Mouse (Mus musculus): ENCODE results near the gene Ddx39. TPM values are rescaled to one million over a fixed set of nuclear protein-coding genes. Genes with fewer than 3 reads are reported as not detected.
A peak's percentile ranks its signal among the peaks of the same experiment; 100 is the strongest.

The Ddx39 gene
- polyA plus RNA-seq (2015; fragmentation: Nextera tagmentation; extraction: Ambion mirVana), result 154 and 155 TPM in 2 replicates

DNA sequence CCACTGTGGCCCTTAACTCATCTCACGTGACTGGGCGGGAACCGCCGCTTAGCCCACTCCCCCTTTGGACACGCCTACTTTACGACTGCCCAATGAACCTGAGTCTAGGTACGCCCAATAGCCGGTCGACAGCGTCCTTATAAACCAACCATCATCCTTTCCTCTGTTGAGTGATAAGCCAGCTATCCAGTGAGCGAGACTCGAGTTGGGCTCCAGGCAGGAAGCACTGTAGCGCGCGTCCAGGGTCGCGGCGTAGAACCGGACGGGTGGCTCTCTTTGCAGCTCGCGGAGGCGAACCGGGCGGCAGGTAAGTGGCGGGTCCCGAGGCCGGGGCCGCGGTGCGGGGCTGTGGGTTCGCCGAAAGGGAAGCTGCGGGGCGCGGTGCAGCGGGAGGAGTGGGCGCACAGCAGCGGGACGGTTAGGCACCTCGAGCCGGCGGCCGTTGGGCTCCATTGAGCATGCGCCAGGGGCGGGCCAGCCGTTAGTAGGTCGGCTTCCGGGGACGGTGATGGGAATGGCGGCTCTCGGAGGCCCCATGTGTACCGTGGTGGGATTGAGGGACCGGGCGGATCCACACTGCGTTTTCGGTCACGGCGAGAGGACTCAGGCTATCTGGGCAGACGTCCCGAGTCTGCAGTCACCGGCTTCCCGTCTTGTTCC, at the start of gene Ddx39:
Gene Ddx39, plus strand, starts transcription at position 147 of the 660 bp plus-strand sequence.
- Histone ChIP-seq H3K4me2 (replicated peaks) (peak within 1 kb of the TSS; percentile 75), H3K9ac (replicated peaks) (peak within 1 kb of the TSS; percentile 90), H3K4me1 (replicated peaks) (peaks cover 19% of the 10 kb centered on the region), H3K9me3 (no peaks in the 10 kb centered on the region), H3K27me3 (0 out of 2 replicates have a peak, but pooled peaks cover 2% of the 10 kb centered on the region), H3K4me3 (replicated peaks) (peak within 1 kb of the TSS; percentile 98), H3K36me3 (peaks cover 11% of the 10 kb centered on the region), H3K27ac (peak within 1 kb of the TSS; percentile 93)
- peak; percentile 100 for ATAC-seq
- under 1% methylated on average over 63 of the region's 63 CpGs for WGBS

DNA sequence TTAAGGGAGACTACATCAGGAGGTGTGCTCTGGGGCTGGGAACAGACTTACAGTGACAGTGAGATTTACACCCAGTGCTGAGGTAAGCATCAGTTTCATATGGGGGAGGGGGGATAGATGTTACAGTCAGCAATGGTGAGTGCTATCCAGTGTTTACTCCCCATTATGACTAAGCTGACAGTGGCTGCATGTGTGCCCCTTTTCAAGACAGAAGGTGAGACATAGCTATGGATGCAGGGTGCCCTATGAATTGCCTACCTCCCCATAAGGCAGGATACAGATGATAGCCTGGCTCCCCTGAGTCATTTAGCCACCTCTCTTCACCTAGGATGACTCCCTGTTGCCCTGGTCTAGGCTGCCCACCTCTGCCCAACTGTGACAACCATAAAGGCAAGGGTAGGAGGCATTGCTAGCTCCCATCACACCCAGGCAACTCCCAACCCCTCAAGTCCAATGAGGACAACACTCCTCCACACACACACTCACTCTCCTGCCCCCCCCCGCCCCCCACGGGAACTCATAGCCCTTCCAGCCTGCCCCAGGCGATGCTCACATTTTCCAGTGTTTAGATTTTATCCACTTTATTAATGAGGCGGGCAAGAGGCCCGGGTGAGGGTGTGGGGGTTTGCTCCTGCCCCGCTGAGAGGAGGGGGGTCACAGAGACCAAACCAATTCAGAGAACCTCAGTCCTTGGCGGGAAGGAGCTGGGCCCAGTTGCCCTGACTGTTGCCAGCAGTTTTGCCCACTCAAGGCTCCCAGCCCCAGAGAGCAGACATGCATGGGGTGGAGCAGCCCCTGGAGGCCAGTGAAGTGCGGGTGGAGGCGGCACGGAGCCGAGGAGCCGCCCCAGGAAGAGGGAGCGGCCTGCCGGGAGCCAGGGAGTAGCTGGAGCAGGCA, 48.8 kb upstream of the Ddx39 start, which contains the start of gene Ptger1:
Gene Ptger1, plus strand, starts transcription at position 710 of the 897 bp plus-strand sequence.
- Histone ChIP-seq H3K27me3 (peaks cover 12% of the 10 kb centered on the region; the same call in 1 of the 2 replicates), H3K9ac (replicated peaks) (peak within 1 kb of the TSS; percentile 49; the same call in 1 of the 2 replicates), H3K27ac (no peak within 1 kb of the TSS; the same call in 1 of the 2 replicates), H3K4me1 (replicated peaks) (peaks cover 47% of the 10 kb centered on the region), H3K36me3 (peaks cover 44% of the 10 kb centered on the region), H3K4me3 (replicated peaks) (no peak within 1 kb of the TSS), H3K4me2 (replicated peaks) (0 out of 2 replicates have a peak within 1 kb of the TSS, but pooled peaks have one; percentile 5), H3K9me3 (no peaks in the 10 kb centered on the region)
- no peak for ATAC-seq
- WGBS, result 38% methylated on average over 14 of the region's 14 CpGs

DNA sequence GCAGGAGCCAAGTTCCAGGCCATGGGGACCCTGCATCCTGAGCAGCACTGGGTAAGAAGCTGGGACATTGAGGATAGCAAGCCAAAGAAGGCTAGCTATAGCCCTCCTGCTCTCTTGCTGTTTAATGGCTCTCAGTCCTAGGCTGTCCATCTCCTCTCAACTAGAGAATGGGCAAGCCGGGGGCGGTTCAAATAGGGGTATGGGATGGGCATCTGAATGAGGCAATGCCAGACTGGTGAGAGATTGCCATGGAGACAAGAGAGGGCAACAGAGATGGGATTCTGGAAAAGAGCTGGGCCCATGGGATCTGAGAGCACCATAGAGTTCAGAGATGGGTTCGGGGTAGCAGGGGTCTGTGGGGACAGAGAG, 48.1 kb upstream of the Ddx39 start:
- H3K36me3 ChIP-seq, result peaks cover 50% of the 10 kb centered on the region
- no peak for ATAC-seq
- H3K4me2 ChIP-seq (replicated peaks), result 0 out of 2 replicates have a peak overlapping the region, but pooled peaks have one; percentile 5
- H3K27ac ChIP-seq, result no peak overlapping the region
- no peaks in the 10 kb centered on the region for H3K9me3 ChIP-seq
- H3K9ac ChIP-seq (replicated peaks), result peak overlapping the region; percentile 49; the same call in 1 of the 2 replicates
- peaks cover 41% of the 10 kb centered on the region for H3K4me1 ChIP-seq (replicated peaks)
- peaks cover 12% of the 10 kb centered on the region; the same call in 1 of the 2 replicates for H3K27me3 ChIP-seq
- 86% methylated on average over 3 of the region's 3 CpGs for WGBS
- H3K4me3 ChIP-seq (replicated peaks), result no peak overlapping the region

DNA sequence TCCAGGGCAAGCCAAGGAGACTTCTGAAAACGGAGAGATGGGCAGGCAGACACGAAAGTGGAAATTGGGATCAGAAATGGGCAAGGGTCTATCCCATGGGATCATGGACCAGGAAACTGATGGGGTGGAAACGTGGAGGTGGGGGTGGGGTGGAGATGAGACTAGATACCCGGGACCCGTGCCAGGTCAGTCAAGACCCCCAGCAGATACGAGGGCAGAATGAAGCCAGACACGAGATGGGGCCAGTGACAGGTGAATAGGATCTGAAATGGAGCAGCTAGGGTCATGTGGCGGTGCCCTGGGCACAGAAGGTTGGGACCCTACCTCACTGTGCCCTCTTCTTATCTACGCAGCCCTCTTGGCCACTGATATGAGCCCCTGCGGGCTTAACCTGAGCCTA, 47.5 kb upstream of the Ddx39 start:
- Histone ChIP-seq H3K4me2 (replicated peaks) (peak overlapping the region; percentile 62), H3K9ac (replicated peaks) (peak overlapping the region; percentile 69; the same call in 1 of the 2 replicates), H3K4me1 (replicated peaks) (peaks cover 34% of the 10 kb centered on the region), H3K4me3 (replicated peaks) (no peak overlapping the region; the same call in 1 of the 2 replicates), H3K9me3 (no peaks in the 10 kb centered on the region), H3K27me3 (peaks cover 12% of the 10 kb centered on the region; the same call in 1 of the 2 replicates), H3K36me3 (peaks cover 52% of the 10 kb centered on the region), H3K27ac (no peak overlapping the region)
- ATAC-seq, result no peak; the same call in 1 of the 2 replicates
- 78% methylated on average over 10 of the region's 10 CpGs for WGBS

DNA sequence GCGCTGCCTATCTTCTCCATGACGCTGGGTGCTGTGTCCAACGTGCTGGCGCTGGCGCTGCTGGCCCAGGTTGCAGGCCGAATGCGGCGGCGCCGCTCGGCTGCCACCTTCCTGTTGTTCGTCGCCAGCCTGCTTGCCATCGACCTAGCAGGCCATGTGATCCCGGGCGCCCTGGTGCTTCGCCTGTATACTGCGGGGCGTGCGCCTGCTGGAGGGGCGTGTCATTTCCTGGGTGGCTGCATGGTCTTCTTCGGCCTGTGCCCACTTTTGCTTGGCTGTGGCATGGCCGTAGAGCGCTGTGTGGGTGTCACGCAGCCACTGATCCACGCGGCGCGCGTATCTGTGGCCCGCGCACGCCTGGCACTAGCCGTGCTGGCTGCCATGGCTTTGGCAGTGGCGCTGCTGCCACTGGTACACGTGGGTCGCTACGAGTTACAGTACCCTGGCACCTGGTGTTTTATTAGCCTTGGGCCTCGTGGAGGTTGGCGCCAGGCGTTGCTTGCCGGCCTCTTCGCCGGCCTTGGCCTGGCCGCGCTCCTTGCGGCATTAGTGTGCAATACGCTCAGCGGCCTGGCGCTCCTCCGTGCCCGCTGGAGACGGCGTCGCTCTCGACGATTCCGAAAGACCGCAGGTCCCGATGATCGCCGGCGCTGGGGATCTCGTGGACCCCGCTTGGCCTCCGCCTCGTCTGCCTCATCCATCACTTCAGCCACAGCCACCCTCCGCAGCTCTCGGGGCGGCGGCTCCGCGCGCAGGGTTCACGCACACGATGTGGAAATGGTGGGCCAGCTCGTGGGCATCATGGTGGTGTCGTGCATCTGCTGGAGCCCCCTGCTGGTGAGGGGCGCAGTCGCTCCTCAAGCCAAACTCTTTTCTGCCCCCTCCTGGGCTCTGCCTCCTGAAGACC, 46.7 kb upstream of the Ddx39 start:
- Histone ChIP-seq H3K36me3 (peaks cover 60% of the 10 kb centered on the region), H3K4me1 (replicated peaks) (peaks cover 32% of the 10 kb centered on the region)
- 22% methylated on average over 80 of the region's 80 CpGs for WGBS

DNA sequence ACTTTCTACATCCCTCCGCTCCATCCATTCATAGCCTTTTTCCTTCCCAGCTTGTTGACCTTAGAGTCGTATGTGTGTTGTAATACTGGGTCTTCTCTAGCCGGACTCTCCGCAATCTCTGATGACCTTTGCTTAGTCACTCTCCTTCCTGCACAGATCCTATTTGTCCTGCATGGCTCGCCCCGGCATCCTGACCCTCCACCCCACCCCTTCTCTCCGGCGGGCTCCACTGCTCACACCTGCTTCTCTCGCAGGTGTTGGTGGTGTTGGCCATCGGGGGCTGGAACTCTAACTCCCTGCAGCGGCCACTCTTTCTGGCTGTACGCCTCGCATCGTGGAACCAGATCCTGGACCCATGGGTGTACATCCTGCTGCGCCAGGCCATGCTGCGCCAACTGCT, 46.0 kb upstream of the Ddx39 start:
- Histone ChIP-seq H3K27ac (no peak overlapping the region), H3K27me3 (peaks cover 12% of the 10 kb centered on the region; the same call in 1 of the 2 replicates), H3K4me3 (replicated peaks) (no peak overlapping the region; the same call in 1 of the 2 replicates), H3K9ac (replicated peaks) (no peak overlapping the region), H3K4me1 (replicated peaks) (peaks cover 32% of the 10 kb centered on the region), H3K9me3 (no peaks in the 10 kb centered on the region), H3K36me3 (peaks cover 60% of the 10 kb centered on the region), H3K4me2 (replicated peaks) (peak overlapping the region; percentile 62; the same call in 1 of the 2 replicates)
- WGBS, result 80% methylated on average over 16 of the region's 16 CpGs
- ATAC-seq, result peak; percentile 1; the same call in 1 of the 2 replicates

More for the DNA sequence above, 46.7 kb upstream of the Ddx39 start:
- peaks cover 12% of the 10 kb centered on the region; the same call in 1 of the 2 replicates for H3K27me3 ChIP-seq
- peak overlapping the region; percentile 69 for H3K9ac ChIP-seq (replicated peaks)
- H3K4me2 ChIP-seq (replicated peaks), result peak overlapping the region; percentile 62
- peak; percentile 59 for ATAC-seq
- peak overlapping the region; percentile 37 for H3K4me3 ChIP-seq (replicated peaks)
- H3K27ac ChIP-seq, result 0 out of 2 replicates have a peak overlapping the region, but pooled peaks have one; percentile 17
- no peaks in the 10 kb centered on the region for H3K9me3 ChIP-seq

DNA sequence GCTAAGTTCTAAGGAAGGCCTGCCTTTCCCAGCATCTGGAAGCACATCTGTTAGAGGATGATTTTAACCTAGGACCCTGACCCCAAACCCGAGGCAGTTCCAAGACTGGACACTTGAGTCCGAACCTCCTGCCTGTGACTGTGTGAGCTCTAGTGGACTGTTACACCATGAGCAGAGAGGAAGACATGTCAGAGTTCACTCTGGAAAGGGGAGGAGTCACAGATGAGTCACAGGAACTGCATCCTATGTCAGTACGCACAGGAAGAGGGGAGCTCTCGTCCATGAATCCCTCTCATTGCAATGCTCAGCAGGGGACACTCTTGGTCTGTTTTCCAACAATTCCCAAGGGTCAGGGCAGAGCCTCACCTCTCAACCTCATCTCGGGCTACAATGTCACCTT, 42.0 kb upstream of the Ddx39 start:
- no peak overlapping the region for H3K27ac ChIP-seq
- H3K4me3 ChIP-seq (replicated peaks), result no peak overlapping the region
- H3K9ac ChIP-seq (replicated peaks), result no peak overlapping the region
- WGBS, result 72% methylated on average over 5 of the region's 5 CpGs
- peaks cover 9% of the 10 kb centered on the region for H3K4me1 ChIP-seq (replicated peaks)
- no peaks in the 10 kb centered on the region for H3K9me3 ChIP-seq
- no peak overlapping the region for H3K4me2 ChIP-seq (replicated peaks)
- ATAC-seq, result no peak
- H3K36me3 ChIP-seq, result peaks cover 85% of the 10 kb centered on the region
- H3K27me3 ChIP-seq, result peaks cover 4% of the 10 kb centered on the region; the same call in 1 of the 2 replicates

DNA sequence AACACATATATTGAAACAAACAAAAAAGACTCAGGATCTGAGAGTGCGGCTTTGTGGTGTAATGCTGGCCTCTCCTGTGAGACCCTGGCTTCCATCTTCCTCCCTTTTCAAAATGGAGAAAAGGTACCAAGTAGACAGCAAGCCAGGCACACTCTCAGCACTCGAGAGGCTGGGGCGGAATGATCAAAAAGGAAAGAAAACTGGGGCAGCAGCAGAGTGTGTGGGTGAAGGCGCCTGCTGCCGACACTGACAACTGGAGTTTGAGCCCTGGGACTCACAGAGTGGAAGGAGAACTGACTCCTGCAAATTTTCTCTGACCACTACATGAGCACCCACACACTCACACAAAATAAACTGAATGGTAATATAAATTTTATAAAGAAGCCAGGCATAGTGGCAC, 40.5 kb upstream of the Ddx39 start:
- ATAC-seq, result no peak
- H3K4me2 ChIP-seq (replicated peaks), result no peak overlapping the region
- no peaks in the 10 kb centered on the region; the same call in 1 of the 2 replicates for H3K27me3 ChIP-seq
- H3K9me3 ChIP-seq, result no peaks in the 10 kb centered on the region
- H3K4me1 ChIP-seq (replicated peaks), result no peaks in the 10 kb centered on the region
- no peak overlapping the region for H3K4me3 ChIP-seq (replicated peaks)
- WGBS, result 92% methylated on average over 5 of the region's 5 CpGs
- no peak overlapping the region for H3K9ac ChIP-seq (replicated peaks)
- H3K27ac ChIP-seq, result no peak overlapping the region
- peaks cover 93% of the 10 kb centered on the region for H3K36me3 ChIP-seq

DNA sequence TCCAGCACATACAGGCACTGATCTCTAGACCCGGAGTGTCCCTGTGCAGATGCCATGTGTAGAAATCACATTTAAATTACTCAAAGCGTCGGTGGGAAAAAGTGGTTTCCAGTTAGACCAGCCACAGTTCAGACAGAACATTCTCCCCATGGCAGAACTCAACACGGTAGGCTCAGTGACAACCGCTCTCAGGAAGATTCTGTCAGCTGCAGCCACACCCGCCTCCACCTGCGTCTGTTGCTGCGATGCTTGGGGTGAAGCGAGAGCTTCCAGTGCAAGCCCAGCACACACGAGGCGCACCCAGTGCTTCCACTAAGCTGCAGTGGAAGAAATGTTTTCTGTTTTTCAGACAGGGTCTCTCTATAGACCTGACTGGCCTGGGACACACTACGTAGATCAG, 35.1 kb upstream of the Ddx39 start:
- Histone ChIP-seq H3K36me3 (peaks cover 98% of the 10 kb centered on the region), H3K9ac (replicated peaks) (no peak overlapping the region), H3K27ac (no peak overlapping the region), H3K4me2 (replicated peaks) (no peak overlapping the region), H3K9me3 (no peaks in the 10 kb centered on the region), H3K27me3 (no peaks in the 10 kb centered on the region), H3K4me1 (replicated peaks) (no peaks in the 10 kb centered on the region), H3K4me3 (replicated peaks) (no peak overlapping the region)
- ATAC-seq, result no peak
- WGBS, result 93% methylated on average over 12 of the region's 12 CpGs

DNA sequence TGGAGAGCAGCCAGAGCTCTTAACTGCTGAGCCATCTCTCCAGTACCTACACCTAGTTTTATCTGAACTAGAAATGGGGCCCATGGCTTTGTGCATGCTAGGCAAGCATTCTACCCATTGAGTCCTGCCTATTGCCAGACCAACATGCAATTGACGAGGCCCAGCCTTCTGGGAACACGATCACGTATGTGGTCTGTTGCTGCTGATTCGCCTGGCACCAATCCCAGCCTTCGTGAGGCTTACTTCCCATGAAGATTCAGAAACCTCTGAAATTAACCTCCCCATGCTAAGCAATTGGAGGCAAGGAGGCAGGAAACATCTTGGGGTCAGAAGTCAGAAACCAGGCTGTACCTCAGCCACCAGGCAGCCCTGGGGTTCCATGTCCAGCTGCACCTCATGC, 34.4 kb upstream of the Ddx39 start:
- no peak for ATAC-seq

DNA sequence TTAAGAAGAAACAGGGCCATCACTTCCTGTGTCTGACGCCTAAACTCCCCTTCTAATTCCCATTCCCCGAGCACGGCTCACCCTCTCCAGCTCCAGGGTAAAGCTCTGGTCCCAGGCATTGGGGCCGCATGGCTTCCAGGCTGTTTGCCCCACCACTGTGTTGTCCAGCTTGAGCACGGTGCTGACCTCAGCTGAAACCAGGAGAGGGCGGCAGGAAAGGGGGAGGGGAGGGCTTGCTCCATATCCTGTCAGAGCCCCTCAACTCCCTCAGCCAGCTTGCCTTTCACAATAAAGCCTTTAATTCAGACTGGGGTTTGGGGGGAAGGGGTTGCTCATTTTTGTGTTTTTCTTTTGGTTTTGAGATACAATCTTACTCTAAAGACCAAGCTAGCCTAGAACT, 33.9 kb upstream of the Ddx39 start:
- H3K27ac ChIP-seq, result no peak overlapping the region
- H3K4me1 ChIP-seq (replicated peaks), result no peaks in the 10 kb centered on the region
- H3K4me2 ChIP-seq (replicated peaks), result no peak overlapping the region
- peaks cover 98% of the 10 kb centered on the region for H3K36me3 ChIP-seq
- no peak overlapping the region for H3K4me3 ChIP-seq (replicated peaks)
- no peak overlapping the region for H3K9ac ChIP-seq (replicated peaks)
- 34% methylated on average over 6 of the region's 6 CpGs for WGBS
- no peak for ATAC-seq
- no peaks in the 10 kb centered on the region for H3K27me3 ChIP-seq
- no peaks in the 10 kb centered on the region for H3K9me3 ChIP-seq

More for the DNA sequence above, 34.4 kb upstream of the Ddx39 start:
- 95% methylated on average over 5 of the region's 5 CpGs for whole genome bisulfite sequencing
- no peaks in the 10 kb centered on the region for H3K9me3 ChIP-seq
- no peak overlapping the region for H3K27ac ChIP-seq
- no peak overlapping the region for H3K4me3 ChIP-seq (replicated peaks)
- H3K27me3 ChIP-seq, result no peaks in the 10 kb centered on the region
- no peaks in the 10 kb centered on the region for H3K4me1 ChIP-seq (replicated peaks)
- H3K4me2 ChIP-seq (replicated peaks), result no peak overlapping the region
- no peak overlapping the region for H3K9ac ChIP-seq (replicated peaks)
- H3K36me3 ChIP-seq, result peaks cover 98% of the 10 kb centered on the region

Measured in midbrain, embryonic 13.5 days (tissue).